Mouse (Mus musculus): ENCODE measurements around the gene Msi2.

The Msi2 gene

DNA sequence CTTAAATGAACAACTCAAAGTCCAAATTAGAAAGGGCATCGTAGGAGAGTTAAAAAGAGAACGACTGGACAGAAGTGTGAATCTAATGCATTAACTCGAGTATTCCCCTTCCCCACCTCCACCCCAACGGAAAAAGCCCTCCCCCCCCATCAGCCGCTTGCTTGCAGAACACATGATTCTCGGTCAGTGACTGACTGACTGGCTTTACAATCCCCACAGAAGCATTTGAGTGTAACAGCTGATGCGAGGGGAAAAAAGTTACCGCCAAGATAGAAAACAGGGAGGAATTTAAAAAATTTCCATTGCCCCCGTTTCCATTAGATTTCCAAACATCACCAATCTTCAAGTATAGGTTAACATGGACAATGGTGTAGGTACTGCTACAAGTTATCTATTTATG is 4.8 kb downstream of the Msi2 start:
- DNase-seq (ENCODE audit: low spot score in 2 of 2): no peak

GRCm38 (mm10) chr11:88709876-88710614 is 8.3 kb downstream of the Msi2 start:
- DNase-seq (ENCODE audit: low spot score in 2 of 2): no peak

DNA sequence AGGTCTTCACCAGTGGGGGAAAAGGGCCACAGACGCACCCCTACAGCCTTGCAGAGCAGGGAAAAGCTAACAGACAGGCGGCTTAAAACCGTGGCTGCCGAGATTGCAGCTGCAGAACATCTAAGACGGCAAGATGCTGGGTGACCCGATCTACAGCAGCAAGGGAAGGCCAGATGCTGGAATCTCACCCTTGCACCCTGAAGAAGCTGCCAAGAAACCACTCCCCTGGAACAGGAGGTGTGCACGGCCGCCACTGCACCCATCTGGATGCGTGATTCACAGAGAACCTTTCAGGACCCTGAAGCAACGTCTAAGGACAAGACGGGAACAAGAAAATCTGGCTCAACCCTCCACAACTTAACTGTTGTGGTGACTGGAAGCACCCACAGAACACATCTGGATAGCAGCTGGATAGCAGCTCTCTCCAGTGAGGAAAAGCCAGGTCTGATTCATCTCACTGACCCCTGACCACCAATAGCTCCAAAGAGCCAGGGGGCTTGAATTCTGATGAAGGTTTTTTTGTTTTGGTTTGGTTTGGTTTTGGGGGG is 11.0 kb downstream of the Msi2 start:
- DNase-seq (ENCODE audit: low spot score in 2 of 2): no peak

GRCm38 (mm10) chr11:88704688-88705087 is 13.6 kb downstream of the Msi2 start:
- no peak for DNase-seq (ENCODE audit: low spot score in 2 of 2)

DNA sequence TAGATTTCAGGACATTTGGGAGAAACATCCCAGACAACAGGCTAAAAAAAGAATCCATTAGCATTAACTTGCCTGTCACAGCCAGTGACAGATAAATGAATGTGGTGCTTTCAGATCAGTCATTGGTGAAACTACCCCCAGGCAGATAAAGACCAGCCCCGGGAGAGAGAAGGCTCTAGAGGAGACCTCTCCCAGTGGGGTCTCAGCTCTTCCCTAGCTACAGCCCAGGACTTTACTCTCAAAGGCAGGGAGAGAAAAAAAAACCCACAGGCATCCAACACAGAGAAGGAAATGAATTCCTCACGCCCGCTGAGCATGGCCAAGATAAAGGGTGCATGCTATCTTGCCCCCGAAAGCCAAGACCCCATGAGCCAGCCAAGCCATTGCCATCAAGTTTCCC is 15.1 kb downstream of the Msi2 start:
- DNase-seq (ENCODE audit: low spot score in 2 of 2): no peak

DNA sequence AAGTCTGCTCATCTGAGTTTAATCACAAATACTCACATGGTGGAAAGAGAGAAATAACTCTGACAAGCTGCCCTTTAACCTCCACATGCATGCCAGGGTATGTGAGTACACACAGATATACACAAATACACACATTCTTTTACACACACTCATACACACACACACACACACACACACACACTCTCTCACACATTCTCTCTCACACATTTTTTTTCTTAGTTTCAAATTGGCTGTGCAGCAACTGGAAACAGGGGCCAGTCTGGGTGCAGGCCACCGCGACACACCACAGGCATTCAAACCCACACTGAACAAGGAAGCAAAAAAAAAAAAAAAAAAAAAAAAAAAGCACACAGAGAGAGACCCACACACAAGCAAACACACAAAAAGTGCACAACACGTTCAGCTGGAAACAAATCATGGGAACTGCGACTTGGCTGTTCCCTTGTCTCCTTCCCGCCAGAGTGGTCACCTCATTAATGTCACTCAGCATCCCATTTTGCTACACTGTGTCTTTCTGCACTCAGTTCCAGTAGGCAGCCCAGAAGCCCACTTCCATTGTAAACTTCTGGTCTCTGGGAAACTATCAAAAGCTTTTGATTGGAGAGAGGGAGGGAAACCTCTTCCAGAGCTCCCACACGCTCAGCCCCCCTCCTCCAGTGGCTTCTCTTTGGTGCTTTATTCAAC is 16.2 kb downstream of the Msi2 start:
- no peak for DNase-seq (ENCODE audit: low spot score in 2 of 2)

- DNase-seq (ENCODE audit: low spot score in 2 of 2): no peak
Observed at GRCm38 (mm10) chr11:88701020-88701419, 17.3 kb downstream of the Msi2 start.

DNA sequence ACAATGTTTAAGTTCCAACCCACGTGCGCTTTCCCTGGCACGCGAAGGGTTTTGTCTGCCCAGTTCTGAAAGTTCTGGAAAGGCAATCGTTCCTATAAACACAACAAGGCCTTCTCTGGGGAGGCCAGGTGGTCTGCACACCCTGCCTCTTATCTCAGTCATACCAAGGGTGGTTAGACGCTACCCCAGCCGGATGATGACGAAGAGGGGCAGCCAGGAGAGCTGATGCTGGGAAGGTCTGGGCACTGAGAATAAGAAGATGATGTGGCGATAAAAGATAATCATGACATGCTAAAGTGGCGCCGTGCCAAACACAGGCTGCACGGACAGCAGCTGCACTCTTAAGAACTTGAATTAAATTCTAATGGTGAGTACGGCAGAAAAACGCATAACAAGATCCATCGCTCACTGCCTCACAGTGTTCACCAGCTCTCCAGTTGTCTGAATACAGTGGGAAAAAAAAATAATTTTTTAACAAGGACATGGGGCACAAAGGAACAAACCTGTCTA is 18.1 kb downstream of the Msi2 start:
- no peak for DNase-seq (ENCODE audit: low spot score in 2 of 2)

- no peak for DNase-seq (ENCODE audit: low spot score in 2 of 2)
Observed at GRCm38 (mm10) chr11:88693905-88694893, 24.1 kb downstream of the Msi2 start.

DNA sequence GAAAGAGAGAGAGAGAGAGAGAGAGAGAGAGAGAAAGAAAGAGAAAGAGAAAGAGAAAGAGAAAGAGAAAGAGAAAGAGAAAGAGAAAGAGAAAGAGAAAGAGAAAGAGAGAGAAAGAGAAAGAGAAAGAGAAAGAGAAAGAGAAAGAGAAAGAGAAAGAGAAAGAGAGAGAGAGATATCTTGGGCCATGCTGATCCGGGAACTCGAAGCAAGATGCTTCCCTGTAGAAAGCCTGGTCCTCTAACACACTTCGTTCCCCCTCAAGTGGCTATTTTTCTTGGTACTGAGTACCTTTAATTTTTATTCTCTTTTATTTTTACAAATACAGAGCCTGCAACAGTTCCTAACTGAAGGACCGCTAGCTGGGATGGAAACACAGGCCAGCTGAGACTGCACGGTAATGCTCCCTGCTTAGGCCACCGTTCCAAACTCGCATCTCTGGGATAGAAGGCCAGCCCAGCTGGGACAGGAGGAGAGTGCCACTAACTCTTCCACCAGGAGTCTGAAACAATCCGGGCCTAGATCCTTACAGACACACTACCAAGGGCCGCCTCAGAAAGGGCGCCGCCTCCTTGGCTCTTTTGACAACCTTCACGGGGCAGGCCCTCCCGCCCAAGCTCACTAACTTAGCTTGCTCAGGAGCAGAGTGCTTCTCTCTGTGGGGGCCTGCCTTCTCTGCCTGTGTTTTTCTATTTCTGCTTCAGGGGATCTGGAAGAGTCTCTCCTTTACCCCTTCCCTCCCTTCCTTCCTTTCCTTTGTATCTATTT is 25.1 kb downstream of the Msi2 start:
- no peak for DNase-seq (ENCODE audit: low spot score in 2 of 2)

DNA sequence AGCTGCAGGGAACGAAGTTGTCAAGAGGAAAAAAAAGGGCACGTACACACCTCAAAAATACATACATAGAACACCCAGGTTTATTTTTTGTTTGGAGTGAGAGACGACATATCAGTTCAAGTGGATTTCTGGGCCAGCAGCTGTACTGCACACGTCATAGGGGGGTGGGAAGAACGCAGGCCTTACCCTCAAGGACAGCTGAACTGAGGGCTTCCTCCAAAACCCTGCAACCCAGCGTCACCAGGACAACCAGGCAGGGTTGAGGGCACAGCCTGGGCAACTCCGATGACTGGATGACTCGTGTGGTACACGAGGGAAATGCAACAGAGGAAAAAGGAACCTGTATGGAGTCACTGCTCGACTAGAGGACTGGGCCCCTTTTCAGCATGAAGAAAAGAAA is 25.9 kb downstream of the Msi2 start:
- no peak for DNase-seq (ENCODE audit: low spot score in 2 of 2)

DNA sequence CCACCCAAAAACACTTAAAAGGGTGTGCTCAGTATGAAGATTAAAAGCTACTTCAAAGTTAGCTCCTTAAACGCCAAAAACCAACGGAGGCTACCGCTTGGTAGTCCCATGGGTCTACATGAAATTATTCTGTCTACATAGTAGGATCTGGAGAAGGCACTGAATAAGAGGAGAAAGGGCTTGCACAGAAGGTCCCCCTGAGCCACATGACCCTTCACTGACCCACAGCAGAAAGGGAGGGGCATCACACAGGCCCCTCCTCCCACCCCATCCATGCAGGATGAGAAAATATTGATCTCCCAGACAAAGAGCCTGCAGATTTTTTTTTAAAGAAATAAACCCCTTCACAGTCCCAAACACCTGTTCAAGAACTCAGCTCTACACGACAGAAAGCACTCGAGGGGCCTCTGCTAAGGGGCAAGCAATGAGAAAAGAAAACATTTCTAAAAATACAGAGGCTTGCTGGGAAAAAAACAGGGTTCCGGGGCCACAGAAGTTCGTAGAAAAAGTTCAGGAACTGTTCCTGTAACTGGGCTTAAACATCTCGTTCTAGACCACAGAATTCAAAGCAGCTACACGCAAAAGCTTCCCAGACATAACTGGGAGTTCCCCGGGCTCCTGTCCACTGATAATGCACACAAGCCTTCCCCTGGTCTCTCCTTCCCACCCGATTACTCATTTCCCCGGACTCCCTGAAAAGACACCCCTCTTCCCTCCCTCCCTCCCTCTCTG is 27.6 kb downstream of the Msi2 start:
- no peak for DNase-seq (ENCODE audit: low spot score in 2 of 2)

GRCm38 (mm10) chr11:88689831-88690459 is 28.4 kb downstream of the Msi2 start:
- DNase-seq (ENCODE audit: low spot score in 2 of 2): no peak

DNA sequence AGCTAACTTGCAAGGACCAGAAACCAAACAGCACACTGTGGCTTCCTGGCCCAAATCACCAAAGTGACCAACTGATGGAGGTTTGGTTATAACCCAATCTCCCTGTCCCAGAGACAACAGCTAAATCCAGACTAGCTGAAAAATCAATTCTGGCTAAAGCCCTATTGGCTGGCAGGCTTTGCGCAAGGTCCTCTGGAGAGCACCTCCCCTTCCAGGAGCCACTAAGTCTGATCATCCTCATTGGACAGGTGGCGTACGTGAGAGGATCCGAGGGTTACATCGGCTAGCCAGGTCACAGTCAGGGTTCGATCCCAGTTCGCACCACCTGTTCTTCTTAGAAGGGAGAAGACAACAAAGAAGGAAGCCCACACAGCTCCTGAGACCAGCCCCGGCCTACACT is 29.7 kb downstream of the Msi2 start:
- no peak for DNase-seq (ENCODE audit: low spot score in 2 of 2)

DNA sequence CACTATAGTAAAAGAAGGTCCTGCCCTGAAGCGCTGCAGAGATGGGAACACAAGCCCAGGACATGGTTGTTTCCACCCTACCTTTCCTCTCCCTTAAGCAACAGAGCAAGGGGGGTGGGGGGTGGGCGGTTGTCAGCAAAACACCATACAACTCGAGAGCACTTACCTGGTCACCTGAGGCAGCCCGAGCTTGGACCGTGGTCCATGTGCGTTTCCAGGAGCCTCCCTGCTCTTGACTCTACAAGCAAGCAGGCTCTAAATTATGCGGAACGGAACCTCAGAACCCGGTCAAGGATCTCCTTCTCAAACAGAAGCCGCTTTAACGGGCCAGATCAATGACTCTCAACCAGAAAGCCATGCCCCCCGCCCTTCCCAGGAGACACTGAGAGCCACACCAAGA is 30.6 kb downstream of the Msi2 start:
- DNase-seq (ENCODE audit: low spot score in 2 of 2): no peak

DNA sequence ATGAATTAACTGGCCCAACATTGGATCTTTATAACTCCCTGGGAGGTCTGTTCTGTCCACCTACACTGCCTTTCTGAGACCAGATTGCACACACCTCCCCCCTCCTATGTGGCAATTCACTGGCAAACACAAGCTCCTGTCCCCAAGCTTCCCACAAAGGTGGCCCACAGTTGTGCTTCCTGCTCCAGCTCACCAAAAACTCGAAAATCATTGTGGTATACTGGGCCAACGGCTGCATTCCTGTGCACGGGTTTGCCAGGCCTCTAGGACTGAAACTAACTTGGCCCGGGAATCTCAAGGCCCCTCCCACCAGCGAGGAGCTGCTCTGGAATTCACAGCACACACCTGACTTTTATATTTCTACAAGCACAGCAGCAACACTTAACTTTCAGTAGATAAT is 31.3 kb downstream of the Msi2 start:
- DNase-seq (ENCODE audit: low spot score in 2 of 2): no peak

DNA sequence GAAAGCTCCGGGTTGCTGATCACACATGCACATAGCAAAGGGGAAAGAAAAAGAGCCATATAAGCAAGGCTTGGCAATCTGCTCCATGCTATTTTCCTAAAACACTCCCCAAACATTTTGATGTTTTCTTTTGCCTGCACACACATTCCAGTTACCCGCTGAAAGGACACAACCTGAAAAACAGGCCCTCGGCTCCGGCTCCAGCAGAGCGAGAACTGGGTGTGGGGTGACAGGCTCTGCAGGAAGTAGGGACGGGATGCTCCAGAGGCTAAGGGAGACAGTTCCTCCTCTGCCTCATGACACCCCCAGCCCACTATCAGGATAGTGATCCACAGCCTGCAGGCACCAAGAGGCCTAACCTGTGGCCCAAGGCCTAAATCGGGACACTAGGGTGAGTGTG is 32.3 kb downstream of the Msi2 start:
- peak in 1 of 2 experiments; percentile 37 for DNase-seq (ENCODE audit: low spot score in 2 of 2)

GRCm38 (mm10) chr11:88683026-88683770 is 35.1 kb downstream of the Msi2 start:
- no peak for DNase-seq (ENCODE audit: low spot score in 2 of 2)

GRCm38 (mm10) chr11:88677350-88677749 is 41.0 kb downstream of the Msi2 start:
- no peak for DNase-seq (ENCODE audit: low spot score in 2 of 2)
